13 mouse cellular contexts compared by ENCODE assay signal in genomic region chr12:36008364-36009047, GRCm38 (mm10). TPM values are rescaled to one million over a fixed set of nuclear protein-coding genes. Genes with fewer than 3 reads are reported as not detected.
DNase-seq lines count a peak whose midpoint lies in the region; ATAC-seq and TF ChIP-seq lines count a peak whose summit lies in the region.
"Had no signal": no experiment of that assay in that cellular context is flagged by ENCODE, and none has a peak within 500 bp of the region (broad histone marks: within the 10 kb centered on the region; RNA-seq: fewer than 3 reads in every experiment).

No protein-coding gene starts in this region.

- no peaks in the 10 kb centered on the region for H3K9me3 ChIP-seq in lung, embryonic 15.5 days
- H3K9me3 ChIP-seq in stomach, postnatal 0 days (ENCODE audit: control insufficient read depth, low read length) = no peaks in the 10 kb centered on the region
- no peaks in the 10 kb centered on the region for H3K9me3 ChIP-seq in hindbrain, embryonic 12.5 days (replicated peaks)
- H3K9me3 ChIP-seq: hindbrain, embryonic 10.5 days; limb, embryonic 12.5 days; midbrain, embryonic 12.5 days had no signal

- peak overlapping the region; percentile 25 for H3K27ac ChIP-seq in kidney, adult 2 months (ENCODE audit: insufficient read depth, low read depth, low read length)
- peak overlapping the region; percentile 69 for H3K27ac ChIP-seq in lung, embryonic 15.5 days
- H3K27ac ChIP-seq in stomach, postnatal 0 days (replicated peaks) = peak overlapping the region; percentile 78
- H3K27ac ChIP-seq in hindbrain, embryonic 12.5 days = no peak overlapping the region
- H3K27ac ChIP-seq: hindbrain, embryonic 10.5 days; limb, embryonic 12.5 days; midbrain, embryonic 12.5 days had no signal

- DNase-seq in kidney, adult 2 months = peak; percentile 30
- DNase-seq in kidney, adult 11 months = no peak
- DNase-seq in lung, postnatal 4 days = no peak
- peak; percentile 21 for DNase-seq in lung, postnatal 10 days
- peak; percentile 48 for DNase-seq in stomach, postnatal 0 days (ENCODE audit: low spot score)
- DNase-seq: adrenal gland, postnatal 25 days; cerebellum, postnatal 10 days; liver, postnatal 0 days had no signal

- no peaks in the 10 kb centered on the region for H3K36me3 ChIP-seq in kidney, adult 2 months (ENCODE audit: control insufficient read depth, insufficient read depth, low read length)
- no peaks in the 10 kb centered on the region for H3K36me3 ChIP-seq in lung, embryonic 15.5 days
- no peaks in the 10 kb centered on the region for H3K36me3 ChIP-seq in stomach, postnatal 0 days (ENCODE audit: control insufficient read depth, insufficient read depth, low read length)
- H3K36me3 ChIP-seq in hindbrain, embryonic 12.5 days = no peaks in the 10 kb centered on the region
- H3K36me3 ChIP-seq: hindbrain, embryonic 10.5 days; limb, embryonic 12.5 days; midbrain, embryonic 12.5 days had no signal

- H3K27me3 ChIP-seq in kidney, adult 2 months (replicated peaks; ENCODE audit: control insufficient read depth, insufficient read depth, low read length) = no peaks in the 10 kb centered on the region
- H3K27me3 ChIP-seq in lung, embryonic 15.5 days = no peaks in the 10 kb centered on the region
- H3K27me3 ChIP-seq in stomach, postnatal 0 days (ENCODE audit: control insufficient read depth, insufficient read depth, low read length) = no peaks in the 10 kb centered on the region
- no peaks in the 10 kb centered on the region for H3K27me3 ChIP-seq in hindbrain, embryonic 12.5 days
- H3K27me3 ChIP-seq: limb, embryonic 12.5 days; midbrain, embryonic 12.5 days had no signal

- no peak overlapping the region for H3K4me3 ChIP-seq in kidney, adult 2 months (ENCODE audit: insufficient read depth, low read depth, low read length)
- no peak overlapping the region for H3K4me3 ChIP-seq in lung, embryonic 15.5 days
- no peak overlapping the region for H3K4me3 ChIP-seq in stomach, postnatal 0 days (ENCODE audit: low read depth, low read length)
- no peak overlapping the region for H3K4me3 ChIP-seq in hindbrain, embryonic 12.5 days
- H3K4me3 ChIP-seq: hindbrain, embryonic 10.5 days; limb, embryonic 12.5 days; midbrain, embryonic 12.5 days had no signal

- TF ChIP-seq POLR2A in kidney, adult 2 months (IDR thresholded peaks at IDR 0.05; ENCODE audit: low read depth, low read length) = no peak

- no peak for ATAC-seq in lung, embryonic 15.5 days (ENCODE audit: borderline replicate concordance, extremely low read depth, low FRiP score, low TSS enrichment)
- ATAC-seq in stomach, postnatal 0 days (ENCODE audit: low FRiP score, low TSS enrichment) = peak; percentile 73
- no peak for ATAC-seq in hindbrain, embryonic 12.5 days (ENCODE audit: low FRiP score)

- no peaks in the 10 kb centered on the region for H3K4me1 ChIP-seq in kidney, adult 2 months (ENCODE audit: control insufficient read depth, insufficient read depth, low read length)
- H3K4me1 ChIP-seq in lung, embryonic 15.5 days = peaks cover 19% of the 10 kb centered on the region
- H3K4me1 ChIP-seq in stomach, postnatal 0 days (replicated peaks; ENCODE audit: control insufficient read depth, insufficient read depth) = peaks cover 4% of the 10 kb centered on the region; the same call in 1 of the 2 replicates
- no peaks in the 10 kb centered on the region for H3K4me1 ChIP-seq in hindbrain, embryonic 12.5 days
- H3K4me1 ChIP-seq: limb, embryonic 12.5 days; midbrain, embryonic 12.5 days had no signal

- H3K4me2 ChIP-seq in lung, embryonic 15.5 days = no peak overlapping the region
- H3K4me2 ChIP-seq in stomach, postnatal 0 days (replicated peaks; ENCODE audit: low read depth) = 0 out of 2 replicates have a peak overlapping the region, but pooled peaks have one; percentile 8
- no peak overlapping the region for H3K4me2 ChIP-seq in hindbrain, embryonic 12.5 days (replicated peaks)
- H3K4me2 ChIP-seq: limb, embryonic 12.5 days; midbrain, embryonic 12.5 days had no signal

- TF ChIP-seq EP300 in stomach, postnatal 0 days (optimal IDR thresholded peaks at IDR 0.05) = no peak

- WGBS in kidney, adult 2 months = 25% methylated on average over 6 of the region's 6 CpGs
- 24% methylated on average over 6 of the region's 6 CpGs for WGBS in lung, embryonic 15.5 days
- WGBS in stomach, postnatal 0 days = 10% methylated on average over 6 of the region's 6 CpGs
- 68% methylated on average over 6 of the region's 6 CpGs for WGBS in hindbrain, embryonic 12.5 days

- no peak overlapping the region for H3K9ac ChIP-seq in lung, embryonic 15.5 days
- no peak overlapping the region for H3K9ac ChIP-seq in stomach, postnatal 0 days (ENCODE audit: low read length)
- no peak overlapping the region for H3K9ac ChIP-seq in hindbrain, embryonic 12.5 days
- H3K9ac ChIP-seq: limb, embryonic 12.5 days; liver, postnatal 0 days; midbrain, embryonic 12.5 days had no signal

- TF ChIP-seq CTCF in kidney, adult 2 months (conservative IDR thresholded peaks at IDR 0.05; ENCODE audit: insufficient read depth, insufficient read length, low read depth, low read length) = no peak
- no peak for TF ChIP-seq CTCF in stomach, postnatal 0 days (IDR thresholded peaks at IDR 0.05; ENCODE audit: low read depth)

RNA-seq across cellular contexts. Expression of gene Agr2, which starts 15.8 kb away (rescaled TPM):
- not detected in 2 replicates for polyA plus RNA-seq in kidney, adult 2 months (2012; rRNA removed)
- 2.6 and 3.2 TPM in 2 replicates for polyA plus RNA-seq in lung, embryonic 15.5 days (2015; fragmentation: Nextera tagmentation; extraction: Ambion mirVana)
- 1,362 and 1,533 TPM in 2 replicates for polyA plus RNA-seq in stomach, postnatal 0 days (2015; fragmentation: Nextera tagmentation; extraction: Ambion mirVana)
- 0.28 and 0.42 TPM in 2 replicates for polyA plus RNA-seq in hindbrain, embryonic 12.5 days (2016; fragmentation: Nextera tagmentation; extraction: Ambion mirVana)
- polyA plus RNA-seq: hindbrain, embryonic 10.5 days; limb, embryonic 12.5 days; liver, postnatal 0 days; midbrain, embryonic 12.5 days had no signal

RNA-seq across cellular contexts. Expression of gene Tspan13, which starts 33.8 kb away (rescaled TPM):
- 23.7 and 29.7 TPM in 2 replicates for polyA plus RNA-seq in kidney, adult 2 months (2012; rRNA removed)
- polyA plus RNA-seq in lung, embryonic 15.5 days (2015; fragmentation: Nextera tagmentation; extraction: Ambion mirVana) = 122 and 131 TPM in 2 replicates
- 121 and 129 TPM in 2 replicates for polyA plus RNA-seq in stomach, postnatal 0 days (2015; fragmentation: Nextera tagmentation; extraction: Ambion mirVana)
- 257 TPM in 2 replicates for polyA plus RNA-seq in hindbrain, embryonic 12.5 days (2016; fragmentation: Nextera tagmentation; extraction: Ambion mirVana)

Comparison
In these comparisons a context has a peak if more than half of its experiments do, and no peak if none do; other contexts are left out.
1. DNase-seq: peak in kidney, adult 2 months (single experiment), lung, postnatal 10 days (single experiment) and stomach, postnatal 0 days (single experiment); none in kidney, adult 11 months (single experiment) and lung, postnatal 4 days (0 of 2).
2. RNA of gene Agr2, which starts 15.8 kb away (polyA plus RNA-seq): 1,362 to 1,533 TPM in stomach, postnatal 0 days; 2.6 to 3.2 TPM in lung, embryonic 15.5 days, 0.28 to 0.42 TPM in hindbrain, embryonic 12.5 days and not detected in kidney, adult 2 months; every median in the first group is over 100 times any median in the second.